Mouse (Mus musculus): ENCODE results near the gene Hectd2.

Hectd2 gene

GRCm38 (mm10) chr19:36561171-36561570 is 6.7 kb downstream of the Hectd2 start:
- DNase-seq (ENCODE audit: low read depth, low spot score), result no peak

- DNase-seq (ENCODE audit: low read depth, low spot score), result no peak
These were observed 10.0 kb downstream of the Hectd2 start for GRCm38 (mm10) chr19:36564396-36564795.

GRCm38 (mm10) chr19:36573986-36574385 is 19.5 kb downstream of the Hectd2 start:
- no peak for DNase-seq (ENCODE audit: low read depth, low spot score)

- DNase-seq (ENCODE audit: low read depth, low spot score), result no peak
These were observed 20.7 kb downstream of the Hectd2 start for GRCm38 (mm10) chr19:36575159-36575558.

GRCm38 (mm10) chr19:36580874-36581273 is 26.4 kb downstream of the Hectd2 start:
- no peak for DNase-seq (ENCODE audit: low read depth, low spot score)

GRCm38 (mm10) chr19:36582116-36582515 is 27.7 kb downstream of the Hectd2 start:
- DNase-seq (ENCODE audit: low read depth, low spot score), result no peak

GRCm38 (mm10) chr19:36585505-36585904 is 31.1 kb downstream of the Hectd2 start:
- no peak for DNase-seq (ENCODE audit: low read depth, low spot score)

GRCm38 (mm10) chr19:36594409-36594808 is 40.0 kb downstream of the Hectd2 start:
- no peak for DNase-seq (ENCODE audit: low read depth, low spot score)

- DNase-seq (ENCODE audit: low read depth, low spot score), result no peak
These were observed 47.4 kb downstream of the Hectd2 start for GRCm38 (mm10) chr19:36601869-36602268.

GRCm38 (mm10) chr19:36602535-36603312 is 48.3 kb downstream of the Hectd2 start:
- DNase-seq (ENCODE audit: low read depth, low spot score), result no peak

- DNase-seq (ENCODE audit: low read depth, low spot score), result no peak
These were observed 51.8 kb downstream of the Hectd2 start for GRCm38 (mm10) chr19:36606270-36606669.

- DNase-seq (ENCODE audit: low read depth, low spot score), result no peak
These were observed 54.8 kb downstream of the Hectd2 start for GRCm38 (mm10) chr19:36609229-36609628.

GRCm38 (mm10) chr19:36610309-36610708 is 55.9 kb downstream of the Hectd2 start:
- no peak for DNase-seq (ENCODE audit: low read depth, low spot score)

GRCm38 (mm10) chr19:36625906-36626305 is 71.5 kb downstream of the Hectd2 start:
- no peak for DNase-seq (ENCODE audit: low read depth, low spot score)

GRCm38 (mm10) chr19:36626881-36627280 is 72.4 kb downstream of the Hectd2 start:
- no peak for DNase-seq (ENCODE audit: low read depth, low spot score)

- no peak for DNase-seq (ENCODE audit: low read depth, low spot score)
These were observed 75.0 kb downstream of the Hectd2 start for GRCm38 (mm10) chr19:36629394-36629910.

GRCm38 (mm10) chr19:36630361-36630760 is 75.9 kb downstream of the Hectd2 start:
- no peak for DNase-seq (ENCODE audit: low read depth, low spot score)

GRCm38 (mm10) chr19:36634771-36635170 is 80.3 kb downstream of the Hectd2 start:
- no peak for DNase-seq (ENCODE audit: low read depth, low spot score)

GRCm38 (mm10) chr19:36637223-36637622 is 82.8 kb downstream of the Hectd2 start:
- no peak for DNase-seq (ENCODE audit: low read depth, low spot score)

- peak; percentile 20 for DNase-seq (ENCODE audit: low read depth, low spot score)
These were observed 83.6 kb downstream of the Hectd2 start for GRCm38 (mm10) chr19:36637948-36638587.

- no peak for DNase-seq (ENCODE audit: low read depth, low spot score)
These were observed 84.6 kb downstream of the Hectd2 start for GRCm38 (mm10) chr19:36639072-36639471.

GRCm38 (mm10) chr19:36641128-36641527 is 86.7 kb downstream of the Hectd2 start:
- no peak for DNase-seq (ENCODE audit: low read depth, low spot score)

All from retina, postnatal 7 days (tissue).